Mouse (Mus musculus) heart, embryonic 12.5 days (tissue): Measurements from ENCODE around the gene 4931428F04Rik. TPM values are rescaled to one million over a fixed set of nuclear protein-coding genes. Genes with fewer than 3 reads are reported as not detected.

ENCODE experiments used
- ATAC-seq: fragments of 200-750 bp; cut with Nextera tagmentation; 2 replicates; pipeline ENCODE4 v1.8.0; 2017; ENCODE audit warnings: moderate TSS enrichment, moderate library complexity; ENCODE audit not compliant: insufficient number of reproducible peaks, low FRiP score
- H3K27ac ChIP-seq: fragments of 300-500 bp; sonication (generic); 2 replicates; pipeline ENCODE4 v1.5.1; 2016; ENCODE audit warnings: mild to moderate bottlenecking, moderate library complexity; ENCODE audit not compliant: poor library complexity, severe bottlenecking
- H3K27me3 ChIP-seq: fragments of 300-500 bp; sonication (generic); replicated peaks from 2 replicates; pipeline ENCODE4 v1.6.1; 2016; ENCODE audit warnings: mild to moderate bottlenecking, moderate library complexity
- H3K36me3 ChIP-seq: fragments of 300-500 bp; sonication (generic); 2 replicates; pipeline ENCODE4 v1.6.1; 2016; ENCODE audit warnings: mild to moderate bottlenecking, moderate library complexity
- H3K4me1 ChIP-seq: fragments of 300-500 bp; sonication (generic); replicated peaks from 2 replicates; pipeline ENCODE4 v1.6.1; 2016; ENCODE audit warnings: mild to moderate bottlenecking
- H3K4me2 ChIP-seq: fragments of 300-500 bp; sonication (generic); 2 replicates; pipeline ENCODE4 v1.6.1; 2016; ENCODE audit warnings: mild to moderate bottlenecking, moderate library complexity
- H3K4me3 ChIP-seq: fragments of 300-500 bp; sonication (generic); 2 replicates; pipeline ENCODE4 v1.5.1; 2016; ENCODE audit warnings: mild to moderate bottlenecking
- H3K9ac ChIP-seq: fragments of 300-500 bp; sonication (generic); 2 replicates; pipeline ENCODE4 v1.6.1; 2016; ENCODE audit warnings: mild to moderate bottlenecking, moderate library complexity
- H3K9me3 ChIP-seq: fragments of 300-500 bp; sonication (generic); replicated peaks from 2 replicates; pipeline ENCODE4 v1.6.1; 2016; ENCODE audit warnings: mild to moderate bottlenecking, moderate library complexity
- WGBS: fragments of 180-500 bp; shearing (Covaris S2); methylation state at CpG from one replicate; pipeline ENCODE4 v1.1.7; 2016; 5-methylcytosine and 5-hydroxymethylcytosine counted together
- polyA plus RNA-seq: library from polyadenylated mRNA; unstranded; fragments of >200 nt; fragmentation: Nextera tagmentation; extraction: Ambion mirVana; gene quantifications from 2 replicates; pipeline ENCODE4 v1.2.1, GENCODE M21; 2016

4931428F04Rik gene
- polyA plus RNA-seq, 1 experiment from 2014 or later = 8.1 TPM

GRCm38 (mm10) chr8:105259721-105260320, 29.8 kb downstream of the 4931428F04Rik start:
- peak overlapping the region; percentile 45 for H3K4me3 ChIP-seq
- no peak overlapping the region for H3K27ac ChIP-seq
- H3K36me3 ChIP-seq = no peaks in the 10 kb centered on the region
- 0 out of 2 replicates have a peak, but pooled peaks cover 4% of the 10 kb centered on the region for H3K9me3 ChIP-seq
- peak overlapping the region; percentile 19; the same call in 1 of the 2 replicates for H3K9ac ChIP-seq
- no peak for ATAC-seq
- peaks cover 72% of the 10 kb centered on the region for H3K27me3 ChIP-seq
- H3K4me2 ChIP-seq = peak overlapping the region; percentile 86
- peaks cover 30% of the 10 kb centered on the region for H3K4me1 ChIP-seq
- 4% methylated on average over 30 of the region's 30 CpGs for WGBS

GRCm38 (mm10) chr8:105258911-105259720, 30.5 kb downstream of the 4931428F04Rik start:
- Histone ChIP-seq H3K27ac (no peak overlapping the region), H3K36me3 (no peaks in the 10 kb centered on the region), H3K4me3 (peak overlapping the region; percentile 45), H3K4me2 (peak overlapping the region; percentile 86), H3K9ac (peak overlapping the region; percentile 19; the same call in 1 of the 2 replicates), H3K27me3 (peaks cover 72% of the 10 kb centered on the region), H3K9me3 (0 out of 2 replicates have a peak, but pooled peaks cover 4% of the 10 kb centered on the region), H3K4me1 (peaks cover 31% of the 10 kb centered on the region)
- ATAC-seq = no peak
- 4% methylated on average over 55 of the region's 55 CpGs for WGBS

DNA sequence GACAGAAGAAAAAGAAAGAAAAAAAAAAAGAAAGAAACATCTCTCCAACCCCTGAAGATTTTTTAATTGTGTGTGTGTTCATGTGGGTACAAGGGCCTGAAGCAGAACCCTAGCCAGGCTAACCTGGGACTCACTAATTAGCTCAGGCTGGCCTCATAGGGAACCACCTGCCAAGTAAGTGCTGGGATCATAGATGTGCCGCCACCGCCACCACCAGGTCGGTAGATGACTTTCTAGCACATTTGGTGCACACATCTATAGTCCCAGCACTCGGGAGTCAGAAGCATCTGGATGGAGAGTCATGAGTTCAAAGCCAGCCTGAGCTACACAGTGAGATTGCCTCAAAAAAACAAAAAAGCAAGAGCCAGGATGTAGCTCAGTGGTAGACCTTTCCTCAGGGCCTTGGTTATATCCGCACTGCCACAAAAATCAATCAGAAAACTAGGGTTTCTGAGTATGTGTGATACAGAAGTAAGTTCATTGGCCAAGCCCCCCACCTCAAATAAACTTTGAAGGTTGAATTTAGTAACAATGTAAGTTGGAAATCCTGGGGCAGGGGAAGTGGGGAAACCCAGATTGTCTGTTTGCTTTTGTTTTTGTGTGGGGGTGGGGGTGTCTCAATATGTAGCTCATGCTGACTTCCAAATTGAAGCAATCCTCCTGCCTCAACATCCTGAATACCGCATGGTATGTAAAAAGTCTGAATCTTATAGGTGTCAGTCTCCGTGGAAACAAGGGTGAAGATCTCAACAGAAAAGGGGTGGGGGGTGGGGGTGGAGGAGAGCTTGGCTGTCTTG, 32.1 kb downstream of the 4931428F04Rik start:
- no peak overlapping the region for H3K4me3 ChIP-seq
- no peak for ATAC-seq
- no peak overlapping the region for H3K4me2 ChIP-seq
- 0 out of 2 replicates have a peak, but pooled peaks cover 4% of the 10 kb centered on the region for H3K9me3 ChIP-seq
- H3K4me1 ChIP-seq = peaks cover 45% of the 10 kb centered on the region
- no peak overlapping the region for H3K9ac ChIP-seq
- 62% methylated on average over 7 of the region's 7 CpGs for WGBS
- peaks cover 64% of the 10 kb centered on the region for H3K27me3 ChIP-seq
- no peak overlapping the region for H3K27ac ChIP-seq
- peaks cover 4% of the 10 kb centered on the region; the same call in 1 of the 2 replicates for H3K36me3 ChIP-seq

DNA sequence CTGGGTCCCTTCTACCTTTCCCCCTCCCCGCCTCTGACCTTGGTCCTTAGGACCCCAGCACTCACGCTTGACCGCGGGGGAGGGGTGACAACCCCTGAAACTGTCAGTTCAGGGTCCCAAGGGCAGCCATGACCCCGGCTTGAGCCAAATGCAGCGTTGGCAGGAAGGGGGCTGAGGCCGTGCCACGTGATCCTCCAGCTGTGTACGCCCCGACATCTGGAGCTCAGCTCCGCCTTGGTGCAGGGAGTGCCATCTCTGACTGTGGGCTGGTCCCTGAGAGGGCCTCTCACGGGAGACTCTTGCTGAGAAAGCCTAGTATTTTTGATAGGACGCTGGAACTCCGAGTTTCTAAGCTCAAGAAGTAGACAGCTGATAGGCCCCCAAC, 34.7 kb downstream of the 4931428F04Rik start, which contains the start of gene B3gnt9:
TSS of gene B3gnt9 (minus strand) at position 188 of the 385 bp plus-strand sequence.
- ATAC-seq = peak; percentile 73
- peaks cover 42% of the 10 kb centered on the region for H3K27me3 ChIP-seq
- peak within 1 kb of the TSS; percentile 69 for H3K4me3 ChIP-seq
- peak within 1 kb of the TSS; percentile 99 for H3K4me2 ChIP-seq
- no peaks in the 10 kb centered on the region for H3K9me3 ChIP-seq
- 3% methylated on average over 14 of the region's 14 CpGs for WGBS
- H3K9ac ChIP-seq = peak within 1 kb of the TSS; percentile 81
- peaks cover 29% of the 10 kb centered on the region for H3K36me3 ChIP-seq
- peaks cover 41% of the 10 kb centered on the region for H3K4me1 ChIP-seq
- peak within 1 kb of the TSS; percentile 48 for H3K27ac ChIP-seq

- Histone ChIP-seq H3K9ac (peak overlapping the region; percentile 81), H3K4me3 (peak overlapping the region; percentile 69), H3K4me2 (peak overlapping the region; percentile 99), H3K36me3 (peaks cover 34% of the 10 kb centered on the region), H3K9me3 (no peaks in the 10 kb centered on the region), H3K27me3 (peaks cover 36% of the 10 kb centered on the region), H3K4me1 (peaks cover 35% of the 10 kb centered on the region), H3K27ac (peak overlapping the region; percentile 48)
- under 1% methylated on average over 73 of the region's 74 CpGs for WGBS
- ATAC-seq = peak; percentile 84
Measured at GRCm38 (mm10) chr8:105254152-105254965, 35.3 kb downstream of the 4931428F04Rik start.

- peaks cover 40% of the 10 kb centered on the region for H3K36me3 ChIP-seq
- H3K9me3 ChIP-seq = no peaks in the 10 kb centered on the region
- H3K9ac ChIP-seq = no peak overlapping the region
- 0 out of 2 replicates have a peak, but pooled peaks have one; percentile 5 for ATAC-seq
- peak overlapping the region; percentile 69 for H3K4me3 ChIP-seq
- peaks cover 29% of the 10 kb centered on the region for H3K4me1 ChIP-seq
- H3K27me3 ChIP-seq = peaks cover 30% of the 10 kb centered on the region
- H3K27ac ChIP-seq = no peak overlapping the region
- peak overlapping the region; percentile 99 for H3K4me2 ChIP-seq
- WGBS = 47% methylated on average over 20 of the region's 20 CpGs
Measured at GRCm38 (mm10) chr8:105253766-105254151, 35.9 kb downstream of the 4931428F04Rik start.

DNA sequence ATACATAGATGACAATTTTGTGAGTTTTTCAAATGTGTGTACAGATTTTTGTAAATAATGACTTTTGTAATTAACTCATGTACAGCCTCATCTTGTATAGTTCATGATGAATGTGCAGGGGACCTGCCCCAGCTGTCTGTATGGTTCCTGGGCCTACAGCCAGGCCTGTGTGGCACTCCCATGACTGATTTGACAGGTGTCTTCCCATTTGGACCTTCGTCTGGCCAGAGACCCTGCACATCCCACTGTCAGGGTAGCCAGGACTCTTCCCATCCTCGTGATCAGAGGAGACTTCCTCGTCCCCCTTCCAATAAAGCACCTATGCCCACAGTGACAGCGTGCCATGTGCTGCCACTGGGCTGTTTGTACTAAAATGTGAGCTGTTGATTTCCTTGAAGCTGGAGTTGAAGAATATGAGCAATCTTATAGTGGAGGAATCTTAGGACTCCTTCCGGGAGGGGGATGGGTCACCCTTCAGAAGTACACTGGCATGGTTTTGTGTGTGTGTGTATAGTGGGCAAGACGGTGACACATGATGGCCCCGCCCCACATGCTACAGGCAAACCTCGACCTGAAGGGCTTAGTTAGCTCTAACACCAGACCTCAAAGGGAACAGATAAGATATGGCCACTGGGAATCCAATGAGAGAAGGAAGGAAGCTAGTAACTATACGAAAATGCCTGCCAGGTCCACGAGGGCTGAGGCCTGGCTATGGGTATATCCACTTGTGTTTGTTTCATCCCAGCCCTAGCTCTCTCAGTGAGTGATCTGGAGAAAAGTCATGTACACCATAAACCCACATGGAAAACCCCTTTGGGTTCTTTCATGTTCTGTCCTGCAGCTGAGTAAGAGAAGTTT, 36.8 kb downstream of the 4931428F04Rik start:
- no peak overlapping the region for H3K4me3 ChIP-seq
- ATAC-seq = no peak
- WGBS = 60% methylated on average over 10 of the region's 10 CpGs
- peaks cover 49% of the 10 kb centered on the region for H3K36me3 ChIP-seq
- no peak overlapping the region; the same call in 1 of the 2 replicates for H3K4me2 ChIP-seq
- no peak overlapping the region for H3K27ac ChIP-seq
- no peaks in the 10 kb centered on the region for H3K9me3 ChIP-seq
- peaks cover 26% of the 10 kb centered on the region for H3K4me1 ChIP-seq
- no peak overlapping the region; the same call in 1 of the 2 replicates for H3K9ac ChIP-seq
- peaks cover 21% of the 10 kb centered on the region for H3K27me3 ChIP-seq

DNA sequence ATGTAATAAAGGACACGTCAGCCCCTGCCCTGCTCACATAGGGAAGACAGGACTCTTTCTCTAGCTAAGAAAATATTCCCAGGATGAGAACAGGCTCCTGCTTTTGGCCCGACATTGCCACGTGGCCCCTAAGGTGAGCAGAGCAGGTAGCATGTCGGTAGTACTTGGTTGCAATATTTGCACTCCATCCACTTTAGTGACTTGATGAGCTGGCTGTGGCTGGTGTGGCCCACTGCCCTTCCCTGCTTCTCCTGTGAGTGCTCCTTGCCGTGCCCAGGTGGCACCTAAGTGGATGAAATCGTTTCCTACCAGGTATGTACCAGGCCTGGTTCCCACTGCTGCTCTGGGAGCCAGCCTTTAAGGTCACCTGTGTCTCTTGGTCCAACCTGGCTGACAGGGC, 37.7 kb downstream of the 4931428F04Rik start:
- ATAC-seq = no peak
- Histone ChIP-seq H3K4me1 (peaks cover 26% of the 10 kb centered on the region), H3K4me2 (no peak overlapping the region), H3K4me3 (no peak overlapping the region), H3K27me3 (peaks cover 14% of the 10 kb centered on the region), H3K36me3 (peaks cover 55% of the 10 kb centered on the region), H3K9me3 (no peaks in the 10 kb centered on the region), H3K9ac (no peak overlapping the region), H3K27ac (no peak overlapping the region)
- 91% methylated on average over 6 of the region's 6 CpGs for WGBS

DNA sequence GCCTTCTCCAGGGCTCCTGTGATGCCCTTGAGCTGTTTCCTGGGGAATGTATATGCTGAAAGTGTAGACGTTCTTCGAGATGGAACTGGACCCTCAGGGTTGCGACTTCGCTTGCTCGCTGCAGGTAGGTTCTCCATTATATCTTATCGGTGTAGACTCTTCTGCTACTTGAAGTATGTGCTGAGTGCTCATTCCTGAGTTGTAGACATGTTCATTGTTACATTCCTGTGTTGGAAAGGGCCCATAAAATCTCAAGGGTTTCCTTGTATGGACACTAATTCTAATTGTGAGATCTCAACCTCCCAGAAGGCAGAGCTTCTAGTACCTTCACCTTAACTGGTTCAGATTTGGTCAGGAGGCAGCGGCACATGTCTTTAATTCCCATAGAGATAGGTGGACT, 48.6 kb downstream of the 4931428F04Rik start:
- ATAC-seq = no peak
- WGBS = 90% methylated on average over 7 of the region's 7 CpGs
- no peaks in the 10 kb centered on the region for H3K27me3 ChIP-seq
- no peak overlapping the region for H3K27ac ChIP-seq
- peaks cover 50% of the 10 kb centered on the region for H3K36me3 ChIP-seq
- H3K4me3 ChIP-seq = no peak overlapping the region
- H3K9me3 ChIP-seq = no peaks in the 10 kb centered on the region
- no peak overlapping the region for H3K9ac ChIP-seq
- H3K4me2 ChIP-seq = no peak overlapping the region
- no peaks in the 10 kb centered on the region for H3K4me1 ChIP-seq
